Mouse (Mus musculus) lung, postnatal 4 days (tissue): ENCODE measurements around the gene B020011L13Rik.
"Not testable (repeated sequence)": the region's sequence is repeated elsewhere in the genome, so short reads cannot be mapped to it uniquely, and the experiment has no call there.

Source experiments
- DNase-seq, 2 experiments: peaks; one replicate each; pipeline ENCODE4 v3.0.0; 2021

B020011L13Rik gene

GRCm38 (mm10) chr1:117780833-117781232 lies at the start of gene B020011L13Rik:
TSS of gene B020011L13Rik (plus strand) at chr1:117781133.
- not testable (repeated sequence) for DNase-seq

- DNase-seq = not testable (repeated sequence)
Observed at GRCm38 (mm10) chr1:117816271-117816670, 35.3 kb downstream of the B020011L13Rik start.

GRCm38 (mm10) chr1:117829781-117830180 lies 48.8 kb downstream of the B020011L13Rik start, which contains the start of gene Gm28360:
TSS of gene Gm28360 (plus strand) at chr1:117830081.
- not testable (repeated sequence) for DNase-seq

GRCm38 (mm10) chr1:117851718-117852117 lies 70.8 kb downstream of the B020011L13Rik start:
- not testable (repeated sequence) for DNase-seq
